Mouse (Mus musculus): ENCODE results near the gene Ifna5.
A peak's percentile ranks its signal among the peaks of the same experiment; 100 is the strongest.
"Not testable (repeated sequence)": the region's sequence is repeated elsewhere in the genome, so short reads cannot be mapped to it uniquely, and the experiment has no call there.

Ifna5 gene

GRCm38 (mm10) chr4:88835225-88835624 is at the start of gene Ifna5:
Ifna5 (plus strand) TSS chr4:88835525.
- not testable (repeated sequence) for DNase-seq

- DNase-seq: peak; percentile 75
Measured at GRCm38 (mm10) chr4:88788402-88788801, 46.9 kb upstream of the Ifna5 start, which contains the start of gene Gm13277. Gm13277 (plus strand) TSS chr4:88788632.

GRCm38 (mm10) chr4:88791250-88791649 is 44.1 kb upstream of the Ifna5 start, which contains the start of gene Gm13278:
Gm13278 (plus strand) TSS chr4:88791550.
- DNase-seq: not testable (repeated sequence)

GRCm38 (mm10) chr4:88793936-88794675 is 41.2 kb upstream of the Ifna5 start, which contains the start of gene Gm13275:
Gm13275 (plus strand) TSS chr4:88794487.
- peak; percentile 80 for DNase-seq

GRCm38 (mm10) chr4:88797097-88797496 is 38.2 kb upstream of the Ifna5 start, which contains the start of gene Gm13279:
Gm13279 (plus strand) TSS chr4:88797397.
- DNase-seq: not testable (repeated sequence)

- not testable (repeated sequence) for DNase-seq
Measured at GRCm38 (mm10) chr4:88799365-88799764, 36.0 kb upstream of the Ifna5 start, which contains the start of gene Gm13285. Gm13285 (plus strand) TSS chr4:88799665.

- DNase-seq: not testable (repeated sequence)
Measured at GRCm38 (mm10) chr4:88802954-88803353, 32.4 kb upstream of the Ifna5 start, which contains the start of gene Gm13287. Gm13287 (plus strand) TSS chr4:88803254.

- DNase-seq: not testable (repeated sequence)
Measured at GRCm38 (mm10) chr4:88805231-88805630, 30.1 kb upstream of the Ifna5 start, which contains the start of gene Gm13288. Gm13288 (plus strand) TSS chr4:88805531.

GRCm38 (mm10) chr4:88805761-88806160 is 29.6 kb upstream of the Ifna5 start:
- not testable (repeated sequence) for DNase-seq

GRCm38 (mm10) chr4:88815928-88816327 is 19.4 kb upstream of the Ifna5 start, which contains the start of gene Ifna7:
Ifna7 (plus strand) TSS chr4:88816228.
- DNase-seq: no peak

- DNase-seq: no peak
Measured at GRCm38 (mm10) chr4:88819659-88820058, 15.7 kb upstream of the Ifna5 start, which contains the start of gene Ifna11. Ifna11 (plus strand) TSS chr4:88819959.

- DNase-seq: peak; percentile 25
Measured at GRCm38 (mm10) chr4:88822995-88823394, 12.3 kb upstream of the Ifna5 start.

GRCm38 (mm10) chr4:88827116-88827515 is 8.2 kb upstream of the Ifna5 start, which contains the start of gene Ifna6:
Ifna6 (plus strand) TSS chr4:88827416.
- DNase-seq: not testable (repeated sequence)

- peak; percentile 54 for DNase-seq
Measured at GRCm38 (mm10) chr4:88830523-88830922, 4.8 kb upstream of the Ifna5 start.

GRCm38 (mm10) chr4:88838828-88839227 is 3.5 kb downstream of the Ifna5 start:
- DNase-seq: peak; percentile 9

- no peak for DNase-seq
Measured at GRCm38 (mm10) chr4:88840058-88840457, 4.7 kb downstream of the Ifna5 start.

GRCm38 (mm10) chr4:88841438-88841911 is 6.2 kb downstream of the Ifna5 start, which contains the start of gene Ifna4:
Ifna4 (plus strand) TSS chr4:88841861.
- DNase-seq: no peak

GRCm38 (mm10) chr4:88845334-88845733 is 10.0 kb downstream of the Ifna5 start:
- no peak for DNase-seq

GRCm38 (mm10) chr4:88849698-88850097 is 14.4 kb downstream of the Ifna5 start, which contains the start of gene Ifna1:
Ifna1 (plus strand) TSS chr4:88850087.
- DNase-seq: no peak

GRCm38 (mm10) chr4:88851026-88851763 is 15.9 kb downstream of the Ifna5 start:
- DNase-seq: no peak

- no peak for DNase-seq
Measured at GRCm38 (mm10) chr4:88859214-88859613, 23.9 kb downstream of the Ifna5 start.

GRCm38 (mm10) chr4:88863309-88863708 is 28.0 kb downstream of the Ifna5 start:
- DNase-seq: no peak

GRCm38 (mm10) chr4:88864599-88864998 is 29.3 kb downstream of the Ifna5 start:
- DNase-seq: peak; percentile 71
